Mouse (Mus musculus) heart, adult 11 months (tissue): ENCODE measurements around the gene Efcab10.
A peak's percentile ranks its signal among the peaks of the same experiment; 100 is the strongest.

Source experiments
- DNase-seq: peaks from one replicate; pipeline ENCODE4 v3.0.0; 2022

Efcab10 gene

DNA sequence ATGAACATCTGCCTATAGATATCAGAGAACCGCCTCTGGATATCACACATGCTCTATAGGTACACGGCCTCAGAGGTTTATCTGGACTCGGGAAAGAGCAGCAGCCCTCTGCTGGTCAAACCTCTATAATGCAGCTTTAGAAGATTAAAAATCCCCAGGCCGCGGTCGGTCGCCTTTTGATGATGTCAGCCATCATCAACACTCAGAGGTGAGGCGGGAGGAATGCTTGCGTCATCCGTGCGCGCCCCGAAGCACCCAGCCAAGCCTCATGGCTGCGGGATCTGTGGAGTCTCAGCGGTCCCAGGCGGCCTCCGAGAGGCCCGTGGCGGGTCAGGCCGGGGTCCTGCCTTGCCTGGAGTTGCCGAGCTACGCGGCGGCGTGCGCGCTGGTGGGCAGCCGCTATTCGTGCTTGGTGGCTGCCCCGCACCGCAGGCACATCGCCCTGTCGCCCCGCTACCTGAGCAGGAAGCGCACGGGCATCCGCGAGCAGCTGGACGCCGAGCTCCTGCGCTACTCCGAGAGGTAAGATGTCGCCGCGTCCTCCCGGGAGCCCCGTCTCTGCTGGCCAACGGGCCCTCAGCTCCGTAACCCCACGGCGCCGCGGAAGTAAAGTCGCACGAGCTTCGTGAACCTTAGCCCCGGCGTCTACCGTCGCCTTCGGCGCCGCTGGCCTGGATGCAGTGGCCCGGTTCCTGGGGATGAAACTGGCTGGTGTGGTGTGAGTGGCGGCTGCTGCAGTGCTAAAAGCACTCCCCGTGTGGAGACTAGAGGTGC lies 34.9 kb downstream of the Efcab10 start, which contains the start of gene Twistnb:
Gene Twistnb, plus strand, starts transcription at position 249 of the 774 bp plus-strand sequence.
- DNase-seq: peak; percentile 99

DNA sequence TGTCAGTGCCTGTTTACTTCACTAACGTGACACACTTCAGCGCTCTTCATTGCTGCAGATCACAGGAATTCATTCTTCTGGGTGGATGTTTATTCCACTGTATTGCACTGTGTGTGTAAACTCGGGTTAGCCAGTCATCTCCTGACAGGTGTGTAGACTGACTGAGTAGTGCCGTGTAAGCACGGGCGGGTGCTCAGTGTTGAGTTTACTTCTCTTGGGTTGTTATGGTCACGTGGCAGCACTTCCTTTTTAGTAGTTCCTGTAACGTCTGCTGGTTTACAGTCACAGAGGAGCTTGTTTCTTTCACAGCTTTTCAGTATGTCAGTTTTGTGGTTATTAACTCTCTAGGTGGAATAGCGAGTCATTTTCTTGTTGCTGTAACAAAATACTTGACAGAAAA lies 39.2 kb downstream of the Efcab10 start:
- DNase-seq: peak; percentile 91

DNA sequence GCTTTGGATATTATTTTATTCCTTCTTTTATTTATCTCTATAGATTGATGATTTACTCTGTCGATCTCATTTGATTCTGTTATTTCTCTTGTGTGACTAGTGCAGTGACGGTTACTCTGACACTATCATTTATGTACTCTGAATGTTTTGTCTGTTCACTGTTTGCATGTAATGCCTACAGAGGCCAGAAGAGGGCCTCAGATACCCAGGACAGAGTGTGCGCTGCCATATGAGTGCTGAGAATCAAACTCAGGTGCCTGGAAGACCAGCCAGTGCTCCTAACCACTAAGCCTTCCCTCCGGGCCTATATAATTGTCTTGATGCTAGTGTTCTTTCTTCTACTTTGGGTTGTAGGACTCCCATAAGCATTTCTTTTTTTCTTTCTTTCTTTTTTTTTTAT lies 40.1 kb downstream of the Efcab10 start:
- DNase-seq: no peak
